Mouse (Mus musculus): ENCODE measurements at regions not wholly inside any gene's neighbourhood (a gene's known extent, or its start where the extent isn't known, plus 50 kb on each side); places are given as distances from the start of the nearest gene placed in this dataset.

- TF ChIP-seq POLR2A (IDR thresholded peaks at IDR 0.05; ENCODE audit: borderline replicate concordance, insufficient read depth, low read length) (no peak), CTCF (IDR thresholded peaks at IDR 0.05; ENCODE audit: borderline replicate concordance, insufficient read depth, low read depth, low read length) (no peak)
Observed at GRCm38 (mm10) chr12:49974591-49975323, 589.8 kb downstream of the Gm43517 start.

Measured in cerebellum, adult 2 months (tissue).